Mouse (Mus musculus) forebrain, embryonic 12.5 days (tissue): ENCODE results near the gene AU021092. TPM values are rescaled to one million over a fixed set of nuclear protein-coding genes. Genes with fewer than 3 reads are reported as not detected.

Experiments
- ATAC-seq: fragments of 200-750 bp; cut with Nextera tagmentation; 2 replicates; pipeline ENCODE4 v1.8.0; 2017; ENCODE audit warnings: moderate TSS enrichment; ENCODE audit not compliant: low FRiP score
- H3K27ac ChIP-seq: fragments of 300-500 bp; sonication (generic); 2 replicates; pipeline ENCODE4 v1.5.1; 2016; ENCODE audit warnings: mild to moderate bottlenecking
- H3K27me3 ChIP-seq: fragments of 300-500 bp; sonication (generic); 2 replicates; pipeline ENCODE4 v1.6.1; 2016; ENCODE audit warnings: mild to moderate bottlenecking
- H3K36me3 ChIP-seq: fragments of 300-500 bp; sonication (generic); replicated peaks from 2 replicates; pipeline ENCODE4 v1.6.1; 2016; ENCODE audit warnings: mild to moderate bottlenecking
- H3K4me1 ChIP-seq: fragments of 300-500 bp; sonication (generic); 2 replicates; pipeline ENCODE4 v1.6.1; 2016
- H3K4me2 ChIP-seq: fragments of 300-500 bp; sonication (generic); 2 replicates; pipeline ENCODE4 v1.6.1; 2016; ENCODE audit warnings: mild to moderate bottlenecking, moderate library complexity
- H3K4me3 ChIP-seq: fragments of 300-500 bp; sonication (generic); replicated peaks from 2 replicates; pipeline ENCODE4 v1.5.1; 2016; ENCODE audit warnings: mild to moderate bottlenecking
- H3K9ac ChIP-seq: fragments of 300-500 bp; sonication (generic); 2 replicates; pipeline ENCODE4 v1.6.1; 2016; ENCODE audit warnings: mild to moderate bottlenecking
- H3K9me3 ChIP-seq: fragments of 300-500 bp; sonication (generic); 2 replicates; pipeline ENCODE4 v1.6.1; 2016
- WGBS: fragments of 180-500 bp; shearing (Covaris S2); methylation state at CpG from one replicate; pipeline ENCODE4 v1.1.7; 2016; 5-methylcytosine and 5-hydroxymethylcytosine counted together
- microRNA-seq: library from miRNA; unstranded; fragments of <30 nt; microRNA quantifications from one replicate; pipeline ENCODE4, GENCODE M21; 2017
- polyA plus RNA-seq: library from polyadenylated mRNA; unstranded; fragments of >200 nt; fragmentation: Nextera tagmentation; extraction: Ambion mirVana; gene quantifications from 2 replicates; pipeline ENCODE4 v1.2.1, GENCODE M21; 2016

Gene AU021092
- polyA plus RNA-seq, 1 experiment from 2014 or later: 4.7 TPM

- H3K36me3 ChIP-seq: no peaks in the 10 kb centered on the region
- H3K9ac ChIP-seq: no peak overlapping the region
- H3K4me1 ChIP-seq: no peaks in the 10 kb centered on the region
- H3K4me3 ChIP-seq: no peak overlapping the region
- no peak overlapping the region for H3K4me2 ChIP-seq
- H3K9me3 ChIP-seq: no peaks in the 10 kb centered on the region
- no peak overlapping the region for H3K27ac ChIP-seq
- no peak for ATAC-seq
- WGBS: 89% methylated on average over 2 of the region's 2 CpGs
- no peaks in the 10 kb centered on the region for H3K27me3 ChIP-seq
Observed at GRCm38 (mm10) chr16:5168038-5168437, 54.1 kb downstream of the AU021092 start.

DNA sequence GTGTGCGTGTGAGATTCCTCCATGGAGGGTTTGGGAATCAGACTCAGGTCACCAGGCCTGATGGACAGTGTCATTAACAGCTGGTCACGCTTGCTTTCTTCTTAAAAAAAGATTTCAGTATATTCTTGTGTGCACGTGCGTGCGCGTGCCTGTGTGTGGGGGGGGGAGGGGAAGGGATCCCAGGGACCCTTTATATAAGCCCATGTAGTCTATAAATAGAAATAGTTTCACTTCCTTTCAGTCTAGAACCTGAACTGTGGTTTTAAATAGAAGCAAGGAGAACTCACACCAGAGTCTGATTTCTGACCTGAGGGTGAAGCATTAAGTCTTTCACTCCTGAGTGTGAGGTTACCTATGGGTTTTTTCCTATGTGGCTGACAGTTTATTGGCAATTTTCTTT lies 57.8 kb downstream of the AU021092 start:
- ATAC-seq: no peak
- no peak overlapping the region for H3K4me2 ChIP-seq
- peaks cover 9% of the 10 kb centered on the region; the same call in 1 of the 2 replicates for H3K27me3 ChIP-seq
- no peak overlapping the region for H3K4me3 ChIP-seq
- H3K27ac ChIP-seq: no peak overlapping the region
- H3K4me1 ChIP-seq: no peaks in the 10 kb centered on the region
- H3K9me3 ChIP-seq: no peaks in the 10 kb centered on the region
- no peaks in the 10 kb centered on the region for H3K36me3 ChIP-seq
- H3K9ac ChIP-seq: no peak overlapping the region
- WGBS: 88% methylated on average over 6 of the region's 6 CpGs

Small RNA genes lying within 50 kb of the gene (microRNA-seq; reads per million reads assigned to microRNA genes)
- gene Gm23689: not detected
- not detected for gene Gm26095
- gene Mir6364: not detected

Other genes with a start within 250 kb of the AU021092 start
- not detected in 2 replicates for gene Sept12, start 224.4 kb downstream of the AU021092 start, polyA plus RNA-seq
- gene Smim22, start 215.0 kb downstream of the AU021092 start, polyA plus RNA-seq: 1.8 and 2.4 TPM in 2 replicates
- gene Rogdi, start 208.7 kb downstream of the AU021092 start, polyA plus RNA-seq: 80.2 and 83.5 TPM in 2 replicates
- gene Glyr1, start 172.4 kb downstream of the AU021092 start, polyA plus RNA-seq: 216 and 238 TPM in 2 replicates
- gene Ubn1, start 172.2 kb downstream of the AU021092 start, polyA plus RNA-seq: 23.8 and 24.8 TPM in 2 replicates
- gene Ppl, start 89.9 kb downstream of the AU021092 start, polyA plus RNA-seq: 0.47 and 1.1 TPM in 2 replicates
- 0.28 and 0.33 TPM in 2 replicates for gene Sec14l5, start 75.2 kb downstream of the AU021092 start, polyA plus RNA-seq
- gene Nagpa, start 18.3 kb downstream of the AU021092 start, polyA plus RNA-seq: 9.3 and 12.8 TPM in 2 replicates
- 24.4 and 27.1 TPM in 2 replicates for gene Alg1, start 11.3 kb upstream of the AU021092 start, polyA plus RNA-seq
- gene Eef2kmt, start 33.7 kb upstream of the AU021092 start, polyA plus RNA-seq: 10.2 and 11.2 TPM in 2 replicates